Mouse (Mus musculus): ENCODE data around the gene Cdr1.

DNA sequence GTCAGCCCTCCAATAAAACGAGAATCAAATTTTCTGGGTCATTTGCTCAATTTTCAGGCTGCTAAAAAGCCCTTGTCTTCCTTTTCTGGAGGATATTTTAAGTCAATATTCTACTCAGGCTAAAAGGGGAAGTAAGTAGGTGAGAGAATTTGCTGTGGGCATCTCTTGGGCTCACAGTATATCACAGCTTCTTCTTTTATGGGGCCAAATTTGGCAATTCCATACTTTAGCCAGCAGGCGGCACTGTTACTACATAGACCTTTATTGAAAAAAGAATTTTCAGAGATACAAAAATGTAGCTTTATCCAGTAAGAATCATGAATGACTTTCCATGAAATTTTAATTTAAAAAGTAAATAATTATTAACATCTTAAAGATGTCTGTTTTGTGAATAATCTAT is 18.8 kb downstream of the Cdr1 start:
- TF ChIP-seq CTCF (IDR thresholded peaks at IDR 0.05; ENCODE audit: low read depth, low read length) = no peak
- TF ChIP-seq POLR2A (IDR thresholded peaks at IDR 0.05; ENCODE audit: insufficient read depth, low read length) = no peak
- TF ChIP-seq EP300 (IDR thresholded peaks at IDR 0.05; ENCODE audit: insufficient read depth, low read depth, low read length) = no peak

All from ES-Bruce4 (cell line).